Comparison of ENCODE assay signal across 19 mouse cellular contexts in the genomic region with DNA sequence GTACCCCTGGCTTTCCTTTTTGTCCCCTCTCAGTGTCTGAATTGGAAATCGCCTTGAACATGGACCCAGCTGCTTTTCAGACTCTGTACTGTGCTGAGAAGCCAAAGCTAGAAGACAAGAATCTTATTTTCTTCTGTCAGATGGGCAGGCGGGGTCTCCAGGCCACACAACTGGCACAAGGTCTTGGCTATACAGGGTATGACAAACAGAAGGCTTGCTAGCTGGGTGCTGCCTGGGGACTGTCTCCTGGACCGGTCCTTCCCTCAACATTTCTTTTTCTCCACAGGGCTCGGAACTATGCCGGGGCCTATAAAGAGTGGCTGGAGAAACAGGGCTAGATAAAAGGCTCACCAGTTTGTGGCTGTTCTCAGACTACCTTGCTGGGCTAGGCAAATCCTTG. TPM values are rescaled to one million over a fixed set of nuclear protein-coding genes. Genes with fewer than 3 reads are reported as not detected.
DNase-seq lines count a peak whose midpoint lies in the region; ATAC-seq and TF ChIP-seq lines count a peak whose summit lies in the region.
"Had no signal": no experiment of that assay in that cellular context is flagged by ENCODE, and none has a peak within 500 bp of the region (broad histone marks: within the 10 kb centered on the region; RNA-seq: fewer than 3 reads in every experiment).

No protein-coding gene starts in this region.

- H3K4me3 ChIP-seq in forebrain, embryonic 12.5 days (replicated peaks), result no peak overlapping the region
- H3K4me3 ChIP-seq in forebrain, embryonic 10.5 days, result no peak overlapping the region
- no peak overlapping the region for H3K4me3 ChIP-seq in lung, postnatal 0 days (ENCODE audit: low read depth, low read length)
- no peak overlapping the region for H3K4me3 ChIP-seq in hindbrain, embryonic 15.5 days
- H3K4me3 ChIP-seq in neural tube, embryonic 14.5 days (ENCODE audit: low read depth, low read length), result no peak overlapping the region
- H3K4me3 ChIP-seq: embryonic facial prominence, embryonic 15.5 days; limb, embryonic 13.5 days; liver, embryonic 15.5 days had no signal

- H3K9ac ChIP-seq in forebrain, embryonic 12.5 days, result no peak overlapping the region
- no peak overlapping the region for H3K9ac ChIP-seq in lung, postnatal 0 days (replicated peaks; ENCODE audit: low read depth)
- H3K9ac ChIP-seq in hindbrain, embryonic 15.5 days, result no peak overlapping the region
- no peak overlapping the region for H3K9ac ChIP-seq in neural tube, embryonic 14.5 days (replicated peaks; ENCODE audit: low read depth, low read length)
- H3K9ac ChIP-seq: embryonic facial prominence, embryonic 15.5 days; limb, embryonic 13.5 days; liver, embryonic 15.5 days had no signal

- no peak for DNase-seq in forebrain, embryonic 10.5 days (ENCODE audit: extremely low spot score, low spot score)
- DNase-seq in lung, postnatal 0 days (ENCODE audit: low spot score), result no peak
- DNase-seq in lung, postnatal 14 days, result no peak
- no peak for DNase-seq in thymus, postnatal 25 days
- DNase-seq in kidney, postnatal 10 days, result no peak
- DNase-seq: cerebellum, adult 2 months; gastrocnemius, postnatal 14 days; heart, postnatal 36 days; kidney, postnatal 14 days; right cerebral cortex, postnatal 4 days had no signal

- TF ChIP-seq CTCF in lung, postnatal 0 days (IDR thresholded peaks at IDR 0.05), result no peak

- H3K4me2 ChIP-seq in forebrain, embryonic 12.5 days, result no peak overlapping the region
- no peak overlapping the region for H3K4me2 ChIP-seq in lung, postnatal 0 days (replicated peaks; ENCODE audit: low read depth, low read length)
- no peak overlapping the region for H3K4me2 ChIP-seq in hindbrain, embryonic 15.5 days
- no peak overlapping the region for H3K4me2 ChIP-seq in neural tube, embryonic 14.5 days (ENCODE audit: low read depth, low read length)
- H3K4me2 ChIP-seq: embryonic facial prominence, embryonic 15.5 days; heart, embryonic 11.5 days; limb, embryonic 13.5 days; liver, embryonic 15.5 days had no signal

- WGBS in forebrain, embryonic 12.5 days, result 76% methylated on average over 5 of the region's 5 CpGs
- WGBS in forebrain, embryonic 10.5 days, result 79% methylated on average over 5 of the region's 5 CpGs
- 65% methylated on average over 5 of the region's 5 CpGs for WGBS in lung, postnatal 0 days
- WGBS in hindbrain, embryonic 15.5 days, result 63% methylated on average over 5 of the region's 5 CpGs
- WGBS in neural tube, embryonic 14.5 days, result 76% methylated on average over 5 of the region's 5 CpGs

- H3K36me3 ChIP-seq in forebrain, embryonic 12.5 days (replicated peaks), result peaks cover 50% of the 10 kb centered on the region
- H3K36me3 ChIP-seq in forebrain, embryonic 10.5 days (replicated peaks), result peaks cover 69% of the 10 kb centered on the region
- H3K36me3 ChIP-seq in lung, postnatal 0 days (ENCODE audit: insufficient read depth, low read length), result no peaks in the 10 kb centered on the region; the same call in 1 of the 2 replicates
- peaks cover 52% of the 10 kb centered on the region for H3K36me3 ChIP-seq in hindbrain, embryonic 15.5 days
- peaks cover 45% of the 10 kb centered on the region for H3K36me3 ChIP-seq in neural tube, embryonic 14.5 days (ENCODE audit: control insufficient read depth, insufficient read depth, low read length)

- H3K9me3 ChIP-seq in forebrain, embryonic 12.5 days, result no peaks in the 10 kb centered on the region
- H3K9me3 ChIP-seq in forebrain, embryonic 10.5 days, result no peaks in the 10 kb centered on the region
- no peaks in the 10 kb centered on the region for H3K9me3 ChIP-seq in lung, postnatal 0 days (ENCODE audit: low read length)
- no peaks in the 10 kb centered on the region for H3K9me3 ChIP-seq in hindbrain, embryonic 15.5 days
- no peaks in the 10 kb centered on the region for H3K9me3 ChIP-seq in neural tube, embryonic 14.5 days (ENCODE audit: control insufficient read depth, low read length)
- H3K9me3 ChIP-seq: embryonic facial prominence, embryonic 15.5 days; limb, embryonic 13.5 days; liver, embryonic 15.5 days had no signal

- 0 out of 2 replicates have a peak, but pooled peaks have one; percentile 3 for ATAC-seq in forebrain, embryonic 12.5 days (ENCODE audit: low FRiP score)
- no peak for ATAC-seq in lung, postnatal 0 days
- ATAC-seq in hindbrain, embryonic 15.5 days (ENCODE audit: low FRiP score, low read depth), result peak; percentile 63; the same call in 1 of the 2 replicates
- peak; percentile 10; the same call in 1 of the 2 replicates for ATAC-seq in neural tube, embryonic 14.5 days (ENCODE audit: low read depth)
- ATAC-seq: intestine, postnatal 0 days had no signal

- H3K27me3 ChIP-seq in forebrain, embryonic 12.5 days, result no peaks in the 10 kb centered on the region
- H3K27me3 ChIP-seq in forebrain, embryonic 10.5 days (ENCODE audit: poor library complexity, severe bottlenecking), result no peaks in the 10 kb centered on the region
- no peaks in the 10 kb centered on the region for H3K27me3 ChIP-seq in lung, postnatal 0 days (replicated peaks; ENCODE audit: insufficient read depth, low read length)
- no peaks in the 10 kb centered on the region for H3K27me3 ChIP-seq in hindbrain, embryonic 15.5 days
- H3K27me3 ChIP-seq in neural tube, embryonic 14.5 days (ENCODE audit: control insufficient read depth, insufficient read depth, low read length), result no peaks in the 10 kb centered on the region
- H3K27me3 ChIP-seq: CH12.LX; embryonic facial prominence, embryonic 15.5 days; limb, embryonic 13.5 days; liver, embryonic 15.5 days had no signal

- H3K27ac ChIP-seq in forebrain, embryonic 12.5 days, result peak overlapping the region; percentile 46; the same call in 1 of the 2 replicates
- no peak overlapping the region for H3K27ac ChIP-seq in forebrain, embryonic 10.5 days
- 0 out of 2 replicates have a peak overlapping the region, but pooled peaks have one; percentile 38 for H3K27ac ChIP-seq in lung, postnatal 0 days (ENCODE audit: low read length)
- peak overlapping the region; percentile 30; the same call in 1 of the 2 replicates for H3K27ac ChIP-seq in hindbrain, embryonic 15.5 days (replicated peaks)
- no peak overlapping the region for H3K27ac ChIP-seq in neural tube, embryonic 14.5 days (ENCODE audit: low read depth, low read length)
- H3K27ac ChIP-seq: embryonic facial prominence, embryonic 15.5 days; limb, embryonic 13.5 days; liver, embryonic 15.5 days had no signal

- no peaks in the 10 kb centered on the region; the same call in 1 of the 2 replicates for H3K4me1 ChIP-seq in forebrain, embryonic 12.5 days
- H3K4me1 ChIP-seq in forebrain, embryonic 10.5 days, result no peaks in the 10 kb centered on the region
- H3K4me1 ChIP-seq in lung, postnatal 0 days (ENCODE audit: insufficient read depth, low read depth, low read length), result no peaks in the 10 kb centered on the region
- H3K4me1 ChIP-seq in hindbrain, embryonic 15.5 days (replicated peaks), result 0 out of 2 replicates have a peak, but pooled peaks cover 4% of the 10 kb centered on the region
- no peaks in the 10 kb centered on the region for H3K4me1 ChIP-seq in neural tube, embryonic 14.5 days (ENCODE audit: control insufficient read depth, insufficient read depth, low read length)
- H3K4me1 ChIP-seq: limb, embryonic 13.5 days had no signal

- no peak for TF ChIP-seq EP300 in lung, postnatal 0 days (IDR thresholded peaks at IDR 0.05)

RNA-seq across cellular contexts. Expression of a gene that starts 1.2 kb away (rescaled TPM):
- 9.0 and 11.0 TPM in 2 replicates for polyA plus RNA-seq in forebrain, embryonic 12.5 days (2016; fragmentation: Nextera tagmentation; extraction: Ambion mirVana)
- 6.1 and 6.5 TPM in 2 replicates for polyA plus RNA-seq in forebrain, embryonic 10.5 days (2016; fragmentation: Nextera tagmentation; extraction: Ambion mirVana)
- 7.1 and 7.8 TPM in 2 replicates for polyA plus RNA-seq in lung, postnatal 0 days (2015; fragmentation: Nextera tagmentation; extraction: Ambion mirVana)
- 5.4 and 6.6 TPM in 2 replicates for polyA plus RNA-seq in hindbrain, embryonic 15.5 days (2015; fragmentation: Nextera tagmentation; extraction: Ambion mirVana)
- polyA plus RNA-seq in neural tube, embryonic 14.5 days (2014; fragmentation: Nextera tagmentation; extraction: Ambion mirVana), result 2.9 and 3.8 TPM in 2 replicates

RNA-seq across cellular contexts. Expression of a gene that starts 8.8 kb away (rescaled TPM):
- 175 and 190 TPM in 2 replicates for polyA plus RNA-seq in forebrain, embryonic 12.5 days (2016; fragmentation: Nextera tagmentation; extraction: Ambion mirVana)
- 128 and 132 TPM in 2 replicates for polyA plus RNA-seq in forebrain, embryonic 10.5 days (2016; fragmentation: Nextera tagmentation; extraction: Ambion mirVana)
- 66.4 and 67.7 TPM in 2 replicates for polyA plus RNA-seq in lung, postnatal 0 days (2015; fragmentation: Nextera tagmentation; extraction: Ambion mirVana)
- polyA plus RNA-seq in hindbrain, embryonic 15.5 days (2015; fragmentation: Nextera tagmentation; extraction: Ambion mirVana), result 168 and 172 TPM in 2 replicates
- 164 and 191 TPM in 2 replicates for polyA plus RNA-seq in neural tube, embryonic 14.5 days (2014; fragmentation: Nextera tagmentation; extraction: Ambion mirVana)

RNA-seq across cellular contexts. Expression of a gene that starts 17.4 kb away (rescaled TPM):
- 11.1 and 11.4 TPM in 2 replicates for polyA plus RNA-seq in forebrain, embryonic 12.5 days (2016; fragmentation: Nextera tagmentation; extraction: Ambion mirVana)
- 16.2 and 16.5 TPM in 2 replicates for polyA plus RNA-seq in forebrain, embryonic 10.5 days (2016; fragmentation: Nextera tagmentation; extraction: Ambion mirVana)
- 177 and 239 TPM in 2 replicates for polyA plus RNA-seq in lung, postnatal 0 days (2015; fragmentation: Nextera tagmentation; extraction: Ambion mirVana)
- polyA plus RNA-seq in hindbrain, embryonic 15.5 days (2015; fragmentation: Nextera tagmentation; extraction: Ambion mirVana), result 14.1 and 14.2 TPM in 2 replicates
- 8.0 and 13.5 TPM in 2 replicates for polyA plus RNA-seq in neural tube, embryonic 14.5 days (2014; fragmentation: Nextera tagmentation; extraction: Ambion mirVana)

RNA-seq across cellular contexts. Expression of a gene that starts 31.2 kb away (rescaled TPM):
- 0.69 and 0.75 TPM in 2 replicates for polyA plus RNA-seq in forebrain, embryonic 12.5 days (2016; fragmentation: Nextera tagmentation; extraction: Ambion mirVana)
- 0.74 and 0.91 TPM in 2 replicates for polyA plus RNA-seq in forebrain, embryonic 10.5 days (2016; fragmentation: Nextera tagmentation; extraction: Ambion mirVana)
- polyA plus RNA-seq in lung, postnatal 0 days (2015; fragmentation: Nextera tagmentation; extraction: Ambion mirVana), result 3.5 and 4.1 TPM in 2 replicates
- 0.60 and 0.87 TPM in 2 replicates for polyA plus RNA-seq in hindbrain, embryonic 15.5 days (2015; fragmentation: Nextera tagmentation; extraction: Ambion mirVana)
- 0.25 and 0.61 TPM in 2 replicates for polyA plus RNA-seq in neural tube, embryonic 14.5 days (2014; fragmentation: Nextera tagmentation; extraction: Ambion mirVana)

RNA-seq across cellular contexts. Expression of a gene that starts 50.0 kb away (rescaled TPM):
- 1.0 and 1.1 TPM in 2 replicates for polyA plus RNA-seq in forebrain, embryonic 12.5 days (2016; fragmentation: Nextera tagmentation; extraction: Ambion mirVana)
- polyA plus RNA-seq in forebrain, embryonic 10.5 days (2016; fragmentation: Nextera tagmentation; extraction: Ambion mirVana), result 0.92 and 0.94 TPM in 2 replicates
- 10.1 and 10.2 TPM in 2 replicates for polyA plus RNA-seq in lung, postnatal 0 days (2015; fragmentation: Nextera tagmentation; extraction: Ambion mirVana)
- polyA plus RNA-seq in hindbrain, embryonic 15.5 days (2015; fragmentation: Nextera tagmentation; extraction: Ambion mirVana), result 3.1 and 3.5 TPM in 2 replicates
- polyA plus RNA-seq in neural tube, embryonic 14.5 days (2014; fragmentation: Nextera tagmentation; extraction: Ambion mirVana), result 2.2 and 2.8 TPM in 2 replicates

Comparison
In these comparisons a context has a peak if more than half of its experiments do, and no peak if none do; other contexts are left out.
1. H3K27ac ChIP-seq: peak in forebrain, embryonic 12.5 days (single experiment), lung, postnatal 0 days (single experiment) and hindbrain, embryonic 15.5 days (single experiment); none in forebrain, embryonic 10.5 days (single experiment) and neural tube, embryonic 14.5 days (single experiment).
2. RNA of a gene that starts 17.4 kb away (polyA plus RNA-seq): 177 to 239 TPM in lung, postnatal 0 days; 16.2 to 16.5 TPM in forebrain, embryonic 10.5 days, 14.1 to 14.2 TPM in hindbrain, embryonic 15.5 days, 11.1 to 11.4 TPM in forebrain, embryonic 12.5 days and 8.0 to 13.5 TPM in neural tube, embryonic 14.5 days; every median in the first group is over 10 times any median in the second.